Mouse (Mus musculus) ES-E14 (cell line): Measurements from ENCODE around the gene Kcnh1. TPM values are rescaled to one million over a fixed set of nuclear protein-coding genes. Genes with fewer than 3 reads are reported as not detected.

Experiments
- DNase-seq: peaks from one replicate; pipeline ENCODE4 v3.0.0-alpha.2; 2013; ENCODE audit warnings: low read depth, low spot score
- H3K27ac ChIP-seq: 2 replicates; pipeline ENCODE4 v1.5.1; 2012; ENCODE audit warnings: low read depth, mild to moderate bottlenecking, low read length, moderate library complexity, mixed read lengths; ENCODE audit not compliant: poor library complexity, insufficient read depth, severe bottlenecking
- H3K36me3 ChIP-seq: 2 replicates; pipeline ENCODE4 v1.6.1; 2012; ENCODE audit warnings: mild to moderate bottlenecking, low read length, moderate library complexity, mixed read lengths; ENCODE audit not compliant: control insufficient read depth, poor library complexity, insufficient read depth, severe bottlenecking
- H3K4me1 ChIP-seq, 2 experiments: fragments of 150-350 bp in 1 of 2; sonication (generic) in 1 of 2; 2 replicates each; pipeline ENCODE4 v1.6.1; 2012; ENCODE audit warnings: low read length in 2 of 2, mild to moderate bottlenecking in 1 of 2, mixed read lengths in 1 of 2; ENCODE audit not compliant: control insufficient read depth in 2 of 2, insufficient read depth in 2 of 2, poor library complexity in 1 of 2
- H3K4me3 ChIP-seq, 2 experiments: fragments of 150-350 bp in 1 of 2; sonication (generic) in 1 of 2; 2 replicates each; pipeline ENCODE4 v1.5.1; 2012; ENCODE audit warnings: low read length in 2 of 2, low read depth in 1 of 2, mild to moderate bottlenecking in 1 of 2, mixed read lengths in 1 of 2; ENCODE audit not compliant: insufficient read depth in 1 of 2, poor library complexity in 1 of 2, severe bottlenecking in 1 of 2
- H3K9ac ChIP-seq: 2 replicates; pipeline ENCODE4 v1.6.1; 2012; ENCODE audit warnings: low read depth, mild to moderate bottlenecking, low read length, mixed read lengths; ENCODE audit not compliant: poor library complexity, insufficient read depth, severe bottlenecking
- H3K9me3 ChIP-seq: fragments of 150-350 bp; sonication (generic); 2 replicates; pipeline ENCODE4 v1.6.1; 2012; ENCODE audit warnings: low read depth, mild to moderate bottlenecking, low read length; ENCODE audit not compliant: control insufficient read depth, insufficient read depth
- CHD2 ChIP-seq: IDR thresholded peaks from 2 replicates; pipeline ENCODE4 v1.6.1; 2014; ENCODE audit warnings: mild to moderate bottlenecking, low read depth, low read length, inconsistent platforms
- HCFC1 ChIP-seq: IDR thresholded peaks from 2 replicates; pipeline ENCODE4 v1.6.1; 2012; ENCODE audit warnings: low read length, inconsistent platforms, borderline replicate concordance; ENCODE audit not compliant: insufficient read depth
- MAFK ChIP-seq: IDR thresholded peaks from 2 replicates; pipeline ENCODE4 v1.6.1; 2014; ENCODE audit warnings: mild to moderate bottlenecking, low read depth, low read length, inconsistent platforms; ENCODE audit not compliant: insufficient read depth
- ZC3H11A ChIP-seq: IDR thresholded peaks from 2 replicates; pipeline ENCODE4 v1.6.1; 2012; ENCODE audit warnings: low read depth, mild to moderate bottlenecking, inconsistent platforms, low read length, borderline replicate concordance
- ZNF384 ChIP-seq: IDR thresholded peaks from 2 replicates; pipeline ENCODE4 v1.6.1; 2012; ENCODE audit warnings: low read depth, low read length, inconsistent platforms
- in situ Hi-C, 2 experiments: fragments of 600-800 bp; cut with MboI; formaldehyde crosslinking; loops; one replicate each; pipeline ENCODE4 v1.15.1; 2025; ENCODE audit warnings: low sequenced_read_pairs in 2 of 2, inconsistent platforms in 1 of 2; ENCODE audit not compliant: unreplicated experiment in 2 of 2
- total RNA-seq: library from RNA; depleted of rRNA; stranded (reverse); fragments of 300-350 nt; gene quantifications from 2 replicates; pipeline ENCODE4 v1.2.3, GENCODE M21; 2012

The Kcnh1 gene
- total RNA-seq, 1 experiment = 0.71 TPM

- in situ Hi-C loops = no loop called here
Observed at GRCm38 (mm10) chr1:192331207-192331606, 140.6 kb downstream of the Kcnh1 start.

DNA sequence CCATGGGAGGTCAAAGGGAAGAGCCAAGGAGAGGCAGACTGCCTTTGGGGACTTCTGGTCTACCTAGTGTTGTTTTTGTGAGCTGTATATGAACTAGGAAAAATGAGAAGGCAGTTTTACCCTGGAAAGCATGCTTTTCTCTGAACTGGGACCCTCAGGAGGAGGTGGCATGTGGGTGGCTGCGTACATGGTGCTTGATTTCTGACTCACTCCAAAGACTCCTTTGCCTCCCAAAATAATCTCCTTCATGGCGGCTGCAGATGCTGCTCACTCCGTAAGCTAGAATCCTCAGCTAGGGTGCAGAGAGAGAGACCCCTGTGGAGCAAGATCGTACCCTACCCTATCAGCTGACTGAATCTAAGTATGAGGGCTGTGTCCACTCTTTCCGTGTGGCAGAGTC lies 145.5 kb downstream of the Kcnh1 start:
- no peak for TF ChIP-seq ZNF384
- TF ChIP-seq MAFK = no peak
- TF ChIP-seq ZC3H11A = no peak
- no peak for TF ChIP-seq HCFC1
- no peak for TF ChIP-seq CHD2
- Histone ChIP-seq H3K9me3 (no peaks in the 10 kb centered on the region), H3K36me3 (no peaks in the 10 kb centered on the region), H3K4me3 (no peak overlapping the region), H3K4me1 (no peaks in the 10 kb centered on the region), H3K9ac (no peak overlapping the region), H3K27ac (no peak overlapping the region)
- in situ Hi-C loops = no loop called here
- DNase-seq = no peak

More at GRCm38 (mm10) chr1:192331207-192331606, 140.6 kb downstream of the Kcnh1 start:
- Histone ChIP-seq H3K9ac (no peak overlapping the region), H3K4me3 (no peak overlapping the region), H3K36me3 (no peaks in the 10 kb centered on the region), H3K4me1 (no peaks in the 10 kb centered on the region), H3K9me3 (no peaks in the 10 kb centered on the region), H3K27ac (no peak overlapping the region)
- no peak for TF ChIP-seq MAFK
- no peak for TF ChIP-seq ZNF384
- TF ChIP-seq CHD2 = no peak
- no peak for TF ChIP-seq ZC3H11A
- TF ChIP-seq HCFC1 = no peak
- no peak for DNase-seq

DNA sequence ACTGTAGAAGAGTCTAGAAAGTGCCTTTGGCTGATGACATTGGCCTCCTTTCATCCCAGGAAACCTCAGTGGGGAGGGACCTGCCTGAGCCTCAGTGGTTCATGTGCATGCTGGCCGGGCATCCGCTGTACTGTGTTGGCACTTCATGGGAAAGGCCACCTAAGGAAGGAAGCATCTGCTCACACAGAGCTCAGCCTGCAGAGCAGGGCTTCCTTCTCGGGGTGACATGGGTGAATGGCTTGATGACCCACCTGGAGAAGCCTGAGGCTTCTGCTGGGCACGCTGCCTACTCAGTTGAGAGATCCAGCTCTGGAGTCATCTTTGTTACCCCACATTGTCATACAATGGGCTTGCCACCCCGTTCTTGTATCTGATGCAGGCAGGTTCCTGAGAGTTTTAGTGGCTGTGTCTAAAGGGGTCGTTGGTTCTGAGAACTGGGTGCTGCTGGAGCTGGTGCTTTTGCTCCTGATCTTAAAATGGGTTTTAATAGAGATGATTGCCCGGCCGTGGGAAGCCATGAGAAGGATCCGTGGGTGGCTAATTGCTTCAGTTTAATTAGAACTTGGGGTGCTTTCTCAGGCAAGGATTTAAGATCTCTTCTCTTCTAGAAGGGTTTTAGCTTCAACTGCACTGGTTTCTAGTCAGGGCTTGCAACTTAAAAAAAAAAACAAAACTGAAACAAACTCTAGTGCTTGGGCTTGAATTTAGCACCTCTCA lies 148.9 kb downstream of the Kcnh1 start:
- Histone ChIP-seq H3K4me3 (no peak overlapping the region), H3K9me3 (no peaks in the 10 kb centered on the region), H3K9ac (no peak overlapping the region), H3K36me3 (no peaks in the 10 kb centered on the region), H3K4me1 (no peaks in the 10 kb centered on the region), H3K27ac (no peak overlapping the region)
- no peak for DNase-seq
- TF ChIP-seq HCFC1 (no peak), CHD2 (no peak), MAFK (no peak), ZNF384 (no peak), ZC3H11A (no peak)
- in situ Hi-C loops = no loop called here

- TF ChIP-seq ZC3H11A = no peak
- no peak for TF ChIP-seq HCFC1
- TF ChIP-seq ZNF384 = no peak
- no peak for TF ChIP-seq CHD2
- TF ChIP-seq MAFK = no peak
- no peak overlapping the region for H3K27ac ChIP-seq
- H3K4me3 ChIP-seq = no peak overlapping the region
- DNase-seq = no peak
- no peaks in the 10 kb centered on the region for H3K4me1 ChIP-seq
- H3K9ac ChIP-seq = no peak overlapping the region
- H3K36me3 ChIP-seq = no peaks in the 10 kb centered on the region
- H3K9me3 ChIP-seq = no peaks in the 10 kb centered on the region
- in situ Hi-C loops = no loop called here
Observed at GRCm38 (mm10) chr1:192341774-192342173, 151.2 kb downstream of the Kcnh1 start.

DNA sequence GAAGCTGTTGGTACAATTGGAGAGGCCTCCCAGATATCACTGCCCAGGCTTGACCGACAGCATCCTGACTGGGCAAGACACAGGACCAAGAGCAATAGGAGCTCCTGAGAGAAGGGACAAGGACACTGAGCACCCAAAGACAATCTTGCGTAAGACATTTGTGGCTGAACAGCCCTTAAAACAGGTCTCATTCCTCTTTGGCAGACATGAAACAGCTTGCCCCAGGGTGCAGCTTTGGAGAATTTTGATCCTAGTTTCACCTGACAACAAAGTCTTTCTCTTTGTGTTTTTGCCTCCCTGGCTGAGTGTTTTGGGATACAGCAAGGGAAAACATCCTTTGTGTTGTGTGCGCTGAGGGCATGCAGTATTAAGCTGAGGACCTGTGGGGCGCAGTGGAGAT lies 153.4 kb downstream of the Kcnh1 start:
- Histone ChIP-seq H3K4me1 (no peaks in the 10 kb centered on the region), H3K9ac (no peak overlapping the region), H3K9me3 (no peaks in the 10 kb centered on the region), H3K4me3 (no peak overlapping the region), H3K27ac (no peak overlapping the region), H3K36me3 (no peaks in the 10 kb centered on the region)
- in situ Hi-C loops = no loop called here
- no peak for DNase-seq
- no peak for TF ChIP-seq HCFC1
- TF ChIP-seq CHD2 = no peak
- TF ChIP-seq ZC3H11A = no peak
- TF ChIP-seq ZNF384 = no peak
- TF ChIP-seq MAFK = no peak
